Mouse (Mus musculus) lung, embryonic 14.5 days (tissue): ENCODE results near the gene Tmem170b. TPM values are rescaled to one million over a fixed set of nuclear protein-coding genes. Genes with fewer than 3 reads are reported as not detected.
A peak's percentile ranks its signal among the peaks of the same experiment; 100 is the strongest.
"Not testable (repeated sequence)": the region's sequence is repeated elsewhere in the genome, so short reads cannot be mapped to it uniquely, and the experiment has no call there.

Experiments used
- ATAC-seq: fragments of 200-750 bp; cut with Nextera tagmentation; 2 replicates; pipeline ENCODE4 v1.8.0; 2017; ENCODE audit warnings: mild to moderate bottlenecking, moderate TSS enrichment, moderate library complexity; ENCODE audit not compliant: insufficient read depth
- DNase-seq: peaks from one replicate; pipeline ENCODE4 v3.0.0-alpha.2; 2015
- H3K27ac ChIP-seq: fragments of 300-500 bp; sonication (generic); 2 replicates; pipeline ENCODE4 v1.5.1; 2014; ENCODE audit warnings: low read depth, mild to moderate bottlenecking, moderate library complexity
- H3K27me3 ChIP-seq: fragments of 300-500 bp; sonication (generic); 2 replicates; pipeline ENCODE4 v1.6.1; 2014; ENCODE audit warnings: low read length, control low read depth; ENCODE audit not compliant: insufficient read depth
- H3K36me3 ChIP-seq: fragments of 300-500 bp; sonication (generic); 2 replicates; pipeline ENCODE4 v1.6.1; 2014; ENCODE audit warnings: control low read depth; ENCODE audit not compliant: insufficient read depth
- H3K4me1 ChIP-seq: fragments of 300-500 bp; sonication (generic); 2 replicates; pipeline ENCODE4 v1.6.1; 2014; ENCODE audit warnings: antibody characterized with exemption, control low read depth; ENCODE audit not compliant: insufficient read depth
- H3K4me2 ChIP-seq: fragments of 300-500 bp; sonication (generic); 2 replicates; pipeline ENCODE4 v1.6.1; 2014; ENCODE audit warnings: mild to moderate bottlenecking
- H3K4me3 ChIP-seq: fragments of 300-500 bp; sonication (generic); 2 replicates; pipeline ENCODE4 v1.5.1; 2014; ENCODE audit warnings: low read depth, low read length
- H3K9ac ChIP-seq: fragments of 300-500 bp; sonication (generic); 2 replicates; pipeline ENCODE4 v1.6.1; 2014
- H3K9me3 ChIP-seq: fragments of 300-500 bp; sonication (generic); 2 replicates; pipeline ENCODE4 v1.6.1; 2016; ENCODE audit warnings: low read depth, low read length, control low read depth
- CTCF ChIP-seq: IDR thresholded peaks from 2 replicates; pipeline ENCODE4 v1.5.1; 2016; ENCODE audit warnings: antibody characterized with exemption, low read depth
- WGBS: fragments of 180-500 bp; shearing (Covaris S2); extraction: QIAGEN DNeasy Blood & Tissue Kit; methylation state at CpG from one replicate; pipeline ENCODE4 v1.1.7; 2014; 5-methylcytosine and 5-hydroxymethylcytosine counted together
- polyA plus RNA-seq: library from polyadenylated mRNA; unstranded; fragments of >200 nt; fragmentation: Nextera tagmentation; extraction: Ambion mirVana; gene quantifications from 2 replicates; pipeline ENCODE4 v1.2.1, GENCODE M21; 2014

Tmem170b gene
- polyA plus RNA-seq, 1 experiment from 2014 or later: 13.8 TPM

- Histone ChIP-seq H3K4me3 (no peak overlapping the region), H3K4me2 (no peak overlapping the region), H3K9ac (no peak overlapping the region), H3K27ac (no peak overlapping the region), H3K9me3 (no peaks in the 10 kb centered on the region), H3K4me1 (no peaks in the 10 kb centered on the region), H3K27me3 (no peaks in the 10 kb centered on the region), H3K36me3 (no peaks in the 10 kb centered on the region)
- no peak for TF ChIP-seq CTCF
- ATAC-seq: no peak
- WGBS: 100% methylated on average over 2 of the region's 2 CpGs
- DNase-seq: no peak
These were observed 64.2 kb downstream of the Tmem170b start for GRCm38 (mm10) chr13:41669951-41670350.

DNA sequence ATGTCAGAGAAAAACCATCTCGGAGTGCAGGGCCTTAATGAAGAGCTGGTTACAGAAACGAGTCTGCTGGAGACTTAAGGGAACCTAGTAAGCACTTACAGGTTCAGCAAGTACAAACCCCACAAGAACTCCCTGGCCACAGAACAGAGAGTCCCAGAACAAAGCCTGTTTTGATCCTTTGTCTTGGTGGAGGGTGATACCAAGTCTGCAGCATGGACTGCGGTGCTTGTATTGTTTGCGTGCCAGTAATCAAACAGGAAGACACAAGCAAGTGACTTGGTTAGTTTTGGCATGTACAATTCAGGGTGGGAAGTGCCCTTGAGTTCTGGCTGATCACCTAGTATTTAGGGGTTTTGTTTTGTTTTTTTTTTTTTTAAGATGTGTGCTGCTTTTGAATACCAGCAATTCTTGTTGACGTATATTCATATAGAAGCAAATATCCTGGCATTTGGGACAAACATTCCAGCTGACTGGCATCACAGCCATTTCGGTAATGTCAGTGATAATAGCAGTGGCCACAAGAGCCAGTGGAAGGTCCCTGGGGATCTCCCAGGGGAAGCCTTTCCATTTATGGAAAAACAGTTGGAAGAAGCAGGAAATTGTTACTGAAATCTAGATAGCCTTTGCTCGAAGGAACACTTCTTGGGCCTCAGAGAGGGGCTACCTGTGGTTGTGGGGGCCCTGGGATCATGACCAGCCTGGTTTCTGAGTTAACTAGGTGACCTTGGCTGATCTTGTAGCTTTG is 64.9 kb downstream of the Tmem170b start:
- Histone ChIP-seq H3K27ac (no peak overlapping the region), H3K27me3 (no peaks in the 10 kb centered on the region), H3K4me1 (no peaks in the 10 kb centered on the region), H3K9ac (no peak overlapping the region), H3K4me3 (no peak overlapping the region), H3K4me2 (no peak overlapping the region), H3K9me3 (no peaks in the 10 kb centered on the region), H3K36me3 (no peaks in the 10 kb centered on the region)
- TF ChIP-seq CTCF: no peak
- no peak for ATAC-seq
- WGBS: 71% methylated on average over 7 of the region's 7 CpGs
- no peak for DNase-seq

- DNase-seq (no peak), ATAC-seq (no peak)
- no peaks in the 10 kb centered on the region for H3K36me3 ChIP-seq
- no peak overlapping the region for H3K27ac ChIP-seq
- WGBS: 88% methylated on average over 11 of the region's 11 CpGs
- no peak overlapping the region for H3K9ac ChIP-seq
- no peaks in the 10 kb centered on the region for H3K9me3 ChIP-seq
- no peak for TF ChIP-seq CTCF
- H3K4me3 ChIP-seq: no peak overlapping the region
- no peak overlapping the region for H3K4me2 ChIP-seq
- H3K27me3 ChIP-seq: no peaks in the 10 kb centered on the region
- no peaks in the 10 kb centered on the region for H3K4me1 ChIP-seq
These were observed 65.5 kb downstream of the Tmem170b start for GRCm38 (mm10) chr13:41671136-41671705.

GRCm38 (mm10) chr13:41672904-41673303 is 67.2 kb downstream of the Tmem170b start:
- DNase-seq (peak; percentile 76), ATAC-seq (peak; percentile 93)
- H3K27me3 ChIP-seq, H3K9me3 ChIP-seq, H3K9ac ChIP-seq, H3K4me2 ChIP-seq, H3K4me3 ChIP-seq, H3K4me1 ChIP-seq, H3K36me3 ChIP-seq: not testable (repeated sequence)
- H3K27ac ChIP-seq: peak overlapping the region; percentile 6; the same call in 1 of the 2 replicates
- WGBS: 18% methylated on average over 5 of the region's 5 CpGs

DNA sequence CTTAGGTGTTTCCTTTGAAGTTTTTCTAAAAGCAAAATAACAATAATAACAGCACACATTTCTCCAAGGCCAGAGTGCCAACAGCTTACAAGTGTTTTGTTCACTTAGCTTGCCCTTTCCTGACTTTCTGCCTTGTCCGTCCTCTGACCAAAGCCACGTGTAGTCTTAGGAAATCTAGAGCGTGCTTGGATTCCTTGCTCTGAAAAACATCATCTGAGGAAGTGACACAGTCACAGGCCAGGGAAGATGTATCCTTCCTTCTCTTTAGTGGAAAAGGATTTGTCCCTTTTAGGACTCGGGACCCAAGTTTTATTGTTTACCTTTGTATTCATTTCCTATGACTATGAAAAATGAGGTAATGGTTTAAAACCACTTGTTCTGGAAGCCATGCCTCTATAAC is 67.8 kb downstream of the Tmem170b start:
- H3K4me1 ChIP-seq: no peaks in the 10 kb centered on the region
- TF ChIP-seq CTCF: no peak
- peak overlapping the region; percentile 6; the same call in 1 of the 2 replicates for H3K27ac ChIP-seq
- H3K27me3 ChIP-seq: no peaks in the 10 kb centered on the region
- H3K36me3 ChIP-seq: no peaks in the 10 kb centered on the region
- 46% methylated on average over 4 of the region's 4 CpGs for WGBS
- no peak for DNase-seq
- no peak for ATAC-seq
- H3K9ac ChIP-seq: no peak overlapping the region
- H3K9me3 ChIP-seq: no peaks in the 10 kb centered on the region
- no peak overlapping the region for H3K4me3 ChIP-seq
- H3K4me2 ChIP-seq: no peak overlapping the region

GRCm38 (mm10) chr13:41674608-41675007 is 68.9 kb downstream of the Tmem170b start:
- H3K27me3 ChIP-seq, H3K4me2 ChIP-seq, H3K36me3 ChIP-seq, H3K4me1 ChIP-seq, H3K9ac ChIP-seq, H3K27ac ChIP-seq, H3K4me3 ChIP-seq, ATAC-seq, H3K9me3 ChIP-seq, DNase-seq: not testable (repeated sequence)
- WGBS: 82% methylated on average over 9 of the region's 9 CpGs

DNA sequence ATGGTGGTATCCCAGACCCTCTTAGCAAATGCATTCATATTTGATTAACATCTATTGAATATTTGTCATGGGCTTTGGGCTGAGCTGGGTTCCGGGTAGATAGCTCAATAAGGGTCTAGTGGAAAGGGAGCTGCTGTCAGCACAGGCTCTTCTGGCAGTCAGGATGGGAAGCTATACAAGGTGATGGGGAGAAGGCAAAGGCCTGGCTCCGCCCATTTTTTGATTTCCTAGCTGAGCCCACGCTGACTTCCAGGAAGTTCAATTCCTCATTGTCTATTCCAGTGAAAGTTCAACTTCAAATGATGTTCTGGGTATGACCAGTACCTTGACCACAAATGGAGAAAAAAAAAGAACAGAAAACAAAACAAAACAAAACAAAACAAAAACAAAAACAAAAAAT is 69.8 kb downstream of the Tmem170b start:
- no peak overlapping the region for H3K4me3 ChIP-seq
- no peak for TF ChIP-seq CTCF
- ATAC-seq (no peak), DNase-seq (no peak)
- H3K9ac ChIP-seq: no peak overlapping the region
- no peaks in the 10 kb centered on the region for H3K36me3 ChIP-seq
- no peaks in the 10 kb centered on the region for H3K4me1 ChIP-seq
- no peaks in the 10 kb centered on the region for H3K9me3 ChIP-seq
- no peak overlapping the region for H3K27ac ChIP-seq
- 83% methylated on average over 3 of the region's 3 CpGs for WGBS
- no peaks in the 10 kb centered on the region for H3K27me3 ChIP-seq
- H3K4me2 ChIP-seq: no peak overlapping the region
